Mouse (Mus musculus) thymus, adult 2 months (tissue): ENCODE data around the gene Uba7.

Experiments
- CTCF ChIP-seq: fragments of 200-500 bp; IDR thresholded peaks from 2 replicates; pipeline ENCODE4 v1.5.1; 2012; ENCODE audit warnings: mild to moderate bottlenecking, control low read depth, low read length, moderate library complexity, borderline replicate concordance; ENCODE audit not compliant: control insufficient read depth, poor library complexity, insufficient read depth; ENCODE audit errors: extremely low read depth
- POLR2A ChIP-seq: fragments of 200-500 bp; IDR thresholded peaks from 2 replicates; pipeline ENCODE4 v1.6.1; 2012; ENCODE audit warnings: mild to moderate bottlenecking, low read length, control low read depth, moderate library complexity; ENCODE audit not compliant: control insufficient read depth, poor library complexity, insufficient read depth; ENCODE audit errors: extremely low read depth

- TF ChIP-seq CTCF (no peak), POLR2A (no peak)
Observed at GRCm38 (mm10) chr9:107961881-107962280, 13.4 kb upstream of the Uba7 start.
